Mouse (Mus musculus) bone marrow macrophage, adult 2 months (primary cell): ENCODE data around the gene Adamts17. TPM values are rescaled to one million over a fixed set of nuclear protein-coding genes. Genes with fewer than 3 reads are reported as not detected.

Source experiments
- H3K27ac ChIP-seq: 2 replicates; pipeline ENCODE4 v1.5.1; 2012; ENCODE audit warnings: low read depth, low read length; ENCODE audit not compliant: insufficient read depth
- H3K4me1 ChIP-seq: 2 replicates; pipeline ENCODE4 v1.6.1; 2012; ENCODE audit warnings: low read length; ENCODE audit not compliant: control insufficient read depth, insufficient read depth
- H3K4me3 ChIP-seq: 2 replicates; pipeline ENCODE4 v1.5.1; 2012; ENCODE audit warnings: mild to moderate bottlenecking, low read length, moderate library complexity; ENCODE audit not compliant: insufficient read depth
- CTCF ChIP-seq: IDR thresholded peaks from 2 replicates; pipeline ENCODE4 v1.5.1; 2012; ENCODE audit warnings: low read depth, mild to moderate bottlenecking, low read length, moderate library complexity
- POLR2A ChIP-seq: IDR thresholded peaks from 2 replicates; pipeline ENCODE4 v1.6.1; 2012; ENCODE audit warnings: mild to moderate bottlenecking, low read depth, low read length, borderline replicate concordance
- polyA plus RNA-seq: library from polyadenylated mRNA; stranded (reverse); fragments of >200 nt; gene quantifications from 2 replicates; pipeline ENCODE4 v1.2.4, GENCODE M21; 2012; ENCODE audit not compliant: missing spikeins, insufficient read depth, insufficient read length

Gene Adamts17
- polyA plus RNA-seq, 1 experiment = not detected

DNA sequence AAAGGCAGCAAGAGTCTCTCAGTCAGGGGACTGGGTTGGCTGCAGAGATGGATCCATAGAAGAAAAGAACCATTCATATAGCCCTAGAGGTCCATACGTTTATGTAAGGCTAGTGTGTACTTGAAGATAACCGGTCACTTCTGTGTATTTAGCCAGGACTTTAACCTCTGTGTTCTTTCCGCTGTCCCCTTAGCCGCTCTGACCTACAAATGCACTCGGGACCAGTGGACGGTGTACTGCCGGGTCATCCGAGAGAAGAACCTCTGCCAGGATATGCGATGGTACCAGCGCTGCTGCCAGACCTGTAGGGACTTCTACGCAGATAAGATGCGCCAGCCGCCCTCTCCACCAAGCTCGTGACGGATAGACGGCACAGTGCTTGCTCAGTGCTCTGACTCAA, 310.2 kb downstream of the Adamts17 start:
- no peak overlapping the region for H3K4me3 ChIP-seq
- TF ChIP-seq CTCF (no peak), POLR2A (no peak)

DNA sequence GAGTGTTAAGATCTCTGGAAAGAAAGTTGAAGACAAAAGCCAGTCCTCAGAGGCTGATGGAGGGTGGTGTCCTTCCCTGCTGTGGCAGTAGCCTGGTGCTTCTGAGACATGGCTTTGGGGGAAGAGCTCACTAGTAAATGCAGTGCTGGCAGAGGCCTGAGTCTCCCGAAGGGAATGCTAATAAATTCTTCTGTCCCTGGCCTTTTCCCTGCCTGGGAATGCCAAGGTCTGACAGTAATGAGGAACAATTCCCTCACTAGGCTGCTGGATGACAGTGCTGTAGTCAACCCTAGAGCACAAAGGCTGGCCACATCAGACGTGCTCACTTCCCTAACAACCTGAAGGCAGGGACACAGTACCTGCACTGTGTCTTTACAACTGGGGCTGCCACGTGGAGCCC, 313.1 kb downstream of the Adamts17 start:
- Histone ChIP-seq H3K4me3 (no peak overlapping the region), H3K4me1 (no peaks in the 10 kb centered on the region)
- TF ChIP-seq CTCF (no peak), POLR2A (no peak)

More for the DNA sequence above, 310.2 kb downstream of the Adamts17 start:
- H3K4me1 ChIP-seq = no peaks in the 10 kb centered on the region
- H3K27ac ChIP-seq = no peak overlapping the region

DNA sequence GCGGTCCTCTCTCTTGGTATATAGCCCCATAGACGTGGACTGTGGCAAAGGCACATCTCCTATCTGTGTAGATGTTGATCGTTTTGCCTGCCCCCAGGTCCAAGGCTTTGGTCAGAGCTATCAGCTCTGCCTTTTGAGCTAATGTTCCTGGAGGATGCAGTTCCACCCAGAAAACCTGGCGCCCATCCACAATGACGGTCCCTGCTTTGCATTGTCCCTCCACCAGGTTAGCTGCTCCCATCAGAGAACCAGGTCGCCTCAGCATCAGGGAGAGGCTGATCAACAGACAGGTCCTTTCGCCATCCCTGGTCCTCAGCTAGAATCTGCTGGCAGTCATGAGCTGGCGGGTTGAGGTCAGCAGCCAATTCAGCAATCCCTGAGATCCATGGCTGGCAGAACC, 322.6 kb downstream of the Adamts17 start:
- TF ChIP-seq POLR2A (no peak), CTCF (no peak)
- H3K4me1 ChIP-seq = no peaks in the 10 kb centered on the region
- no peak overlapping the region for H3K4me3 ChIP-seq
- H3K27ac ChIP-seq = no peak overlapping the region

More for the DNA sequence above, 313.1 kb downstream of the Adamts17 start:
- H3K27ac ChIP-seq = no peak overlapping the region

DNA sequence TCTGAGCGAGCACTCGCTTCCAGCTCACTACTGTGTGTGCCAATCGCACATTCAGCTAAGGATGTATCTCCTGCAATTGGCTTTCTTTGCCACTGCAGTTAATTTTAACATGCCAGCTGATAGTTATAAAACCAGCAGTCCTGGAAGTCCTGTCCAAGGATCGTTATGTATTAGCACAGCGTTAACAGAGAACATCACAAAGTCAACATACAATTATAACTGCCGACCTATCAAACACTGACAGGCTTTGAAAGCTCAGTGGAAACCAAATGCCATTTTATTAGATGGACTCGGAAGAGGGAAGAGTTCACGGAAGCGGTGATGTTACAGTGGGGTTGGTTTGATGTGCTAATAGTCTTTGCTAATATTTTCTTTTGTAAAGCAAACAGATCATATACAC, 328.8 kb downstream of the Adamts17 start:
- TF ChIP-seq CTCF (no peak), POLR2A (no peak)
- no peak overlapping the region for H3K4me3 ChIP-seq
- no peak overlapping the region for H3K27ac ChIP-seq

DNA sequence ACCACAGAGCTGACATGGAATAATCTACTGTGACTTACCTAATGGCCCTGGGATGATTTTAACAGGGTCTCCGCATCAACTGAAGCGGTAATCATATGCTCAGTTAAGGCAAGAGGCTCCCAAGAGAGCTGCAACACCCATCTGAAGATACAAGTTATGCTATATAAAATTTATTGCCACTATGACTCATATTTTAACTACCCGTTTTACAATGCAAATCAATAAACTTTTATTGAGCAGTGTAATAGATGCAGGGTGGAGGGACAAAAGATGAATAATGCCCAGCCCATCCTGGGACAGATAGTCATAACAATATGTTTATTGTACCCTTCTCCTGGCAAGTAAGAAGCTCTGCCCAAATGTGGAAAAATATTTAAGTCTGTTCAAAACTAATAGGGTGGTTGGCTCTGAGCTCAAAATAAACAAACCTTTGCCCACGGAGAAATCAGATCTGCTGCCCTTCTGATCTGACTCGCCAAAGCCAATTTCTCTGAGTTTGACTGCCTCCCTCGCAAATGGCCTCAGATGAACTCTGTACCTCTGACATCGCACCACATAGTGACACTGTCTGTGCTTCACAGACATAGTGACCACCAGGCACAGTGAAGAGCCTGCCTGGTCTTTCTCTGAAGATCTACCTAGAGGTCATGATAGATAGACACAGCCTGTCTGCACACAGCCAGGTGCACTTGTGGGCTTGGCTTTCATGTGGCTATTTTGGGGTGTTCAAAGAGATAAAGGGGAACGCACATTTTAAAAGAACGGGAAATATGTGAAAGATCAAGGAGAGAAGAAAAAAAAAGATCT, 329.4 kb downstream of the Adamts17 start:
- TF ChIP-seq POLR2A = no peak
- no peak for TF ChIP-seq CTCF
- no peak overlapping the region for H3K27ac ChIP-seq
- H3K4me1 ChIP-seq = no peaks in the 10 kb centered on the region
- H3K4me3 ChIP-seq = no peak overlapping the region

More for the DNA sequence above, 328.8 kb downstream of the Adamts17 start:
- H3K4me1 ChIP-seq = no peaks in the 10 kb centered on the region

DNA sequence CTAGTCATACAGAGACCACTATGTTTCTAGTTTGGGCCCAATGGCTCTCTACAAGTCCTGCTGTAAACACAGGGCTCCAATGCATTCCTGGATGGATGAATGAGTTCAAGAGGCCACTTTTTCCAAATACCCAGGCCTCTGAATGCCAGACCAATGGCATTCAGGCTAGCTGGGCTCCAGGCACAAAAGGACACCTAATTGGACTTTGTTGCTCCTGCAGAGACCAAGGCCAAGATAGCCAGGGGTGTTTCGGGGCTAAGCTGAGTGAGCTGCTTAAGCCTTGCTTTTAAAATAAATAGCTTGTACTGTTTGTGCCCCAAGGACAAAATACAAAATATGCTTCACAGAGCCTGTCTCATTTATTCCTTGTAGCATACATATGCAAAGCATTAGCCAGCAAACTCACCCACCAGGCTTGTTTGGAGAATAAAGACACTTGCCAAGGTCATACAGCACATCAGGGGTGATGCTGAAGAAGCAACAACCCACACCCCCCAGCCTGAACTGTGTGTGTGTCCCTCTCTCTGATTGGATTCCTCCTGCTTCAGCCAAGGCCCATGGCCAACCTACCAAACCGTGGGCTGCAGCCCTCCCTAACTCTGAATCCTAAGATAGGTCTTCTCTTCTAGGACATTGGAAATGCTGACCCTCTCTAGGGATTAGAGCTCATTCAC, 334.1 kb downstream of the Adamts17 start:
- TF ChIP-seq POLR2A (no peak), CTCF (no peak)
- H3K4me1 ChIP-seq = no peaks in the 10 kb centered on the region
- no peak overlapping the region for H3K27ac ChIP-seq
- H3K4me3 ChIP-seq = no peak overlapping the region

DNA sequence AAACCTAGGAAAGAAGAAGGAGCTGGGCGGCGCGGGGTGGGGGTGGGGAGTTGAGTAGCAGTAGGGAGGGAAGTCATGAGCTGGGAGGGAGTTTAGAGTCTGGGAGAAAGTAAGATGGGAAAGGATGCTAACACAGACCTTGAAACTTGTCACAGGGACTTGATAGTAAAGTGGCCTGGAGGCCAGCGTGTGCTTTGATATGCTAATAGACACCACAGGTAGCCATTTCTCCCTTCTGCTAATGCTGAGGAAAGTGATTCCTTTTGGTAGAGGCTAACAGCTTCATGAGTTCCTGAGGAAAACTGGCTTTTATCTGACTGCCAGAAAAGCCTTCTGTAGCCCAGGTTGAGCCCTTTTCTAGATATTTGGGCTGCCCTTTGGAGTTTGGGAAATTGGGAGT, 344.3 kb downstream of the Adamts17 start:
- TF ChIP-seq CTCF (no peak), POLR2A (no peak)
- H3K27ac ChIP-seq = no peak overlapping the region
- no peak overlapping the region for H3K4me3 ChIP-seq
- H3K4me1 ChIP-seq = no peaks in the 10 kb centered on the region

DNA sequence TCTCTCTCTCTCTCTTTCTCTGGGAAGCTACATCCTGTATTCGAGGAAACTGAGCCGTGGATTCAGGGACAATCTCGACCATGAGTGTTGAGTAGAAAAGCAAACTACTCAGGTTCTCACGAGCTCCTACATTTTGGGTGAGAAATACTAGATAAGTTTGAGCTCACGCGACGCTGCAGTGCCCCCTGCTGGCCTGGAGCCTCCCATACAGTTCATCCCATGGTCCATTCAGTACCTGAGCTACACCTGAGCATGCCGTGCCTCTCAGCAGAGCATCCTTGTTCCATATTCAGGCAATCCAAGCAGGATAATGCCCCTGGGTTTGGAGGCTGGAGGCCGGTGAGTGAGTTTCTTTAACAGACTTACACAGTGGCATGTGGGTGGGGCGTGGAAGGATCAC, 359.9 kb downstream of the Adamts17 start:
- TF ChIP-seq CTCF = peak; percentile 81
- TF ChIP-seq POLR2A = no peak
- H3K4me1 ChIP-seq = no peaks in the 10 kb centered on the region
- H3K4me3 ChIP-seq = no peak overlapping the region
- no peak overlapping the region for H3K27ac ChIP-seq

Other genes starting within 250 kb of the Adamts17 start
- gene Asb7, start 150.1 kb upstream of the Adamts17 start, polyA plus RNA-seq = 15.6 and 15.9 TPM in 2 replicates
- gene Lins1, start 149.8 kb upstream of the Adamts17 start, polyA plus RNA-seq = 5.2 and 5.9 TPM in 2 replicates
- gene Cers3, start 96.2 kb upstream of the Adamts17 start, polyA plus RNA-seq = 0.49 TPM in 1 of 2 replicates, not detected in the other